Mouse (Mus musculus): ENCODE results near the gene Pacrg.

Pacrg gene

DNA sequence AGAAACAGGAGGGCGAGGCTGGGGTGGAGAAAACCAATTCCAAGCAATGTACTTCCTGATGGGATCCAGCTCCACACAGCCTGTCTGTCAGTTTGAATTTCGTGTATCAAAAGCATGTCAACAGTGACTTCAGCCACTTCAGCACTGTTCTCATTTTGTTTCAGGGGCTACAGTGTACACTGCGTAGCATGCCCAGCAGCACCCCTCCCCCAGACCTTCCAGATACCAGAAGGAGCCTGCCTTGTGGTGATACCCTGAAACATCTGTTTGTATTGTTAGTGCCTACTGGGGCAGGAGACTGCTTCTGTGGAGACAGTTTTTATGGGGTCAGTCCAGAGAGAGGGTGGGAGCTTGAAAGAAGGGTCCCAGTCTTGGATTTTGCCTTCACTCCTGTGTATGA, 466.4 kb downstream of the Pacrg start:
- no peak for DNase-seq (ENCODE audit: inconsistent ontology term)

DNA sequence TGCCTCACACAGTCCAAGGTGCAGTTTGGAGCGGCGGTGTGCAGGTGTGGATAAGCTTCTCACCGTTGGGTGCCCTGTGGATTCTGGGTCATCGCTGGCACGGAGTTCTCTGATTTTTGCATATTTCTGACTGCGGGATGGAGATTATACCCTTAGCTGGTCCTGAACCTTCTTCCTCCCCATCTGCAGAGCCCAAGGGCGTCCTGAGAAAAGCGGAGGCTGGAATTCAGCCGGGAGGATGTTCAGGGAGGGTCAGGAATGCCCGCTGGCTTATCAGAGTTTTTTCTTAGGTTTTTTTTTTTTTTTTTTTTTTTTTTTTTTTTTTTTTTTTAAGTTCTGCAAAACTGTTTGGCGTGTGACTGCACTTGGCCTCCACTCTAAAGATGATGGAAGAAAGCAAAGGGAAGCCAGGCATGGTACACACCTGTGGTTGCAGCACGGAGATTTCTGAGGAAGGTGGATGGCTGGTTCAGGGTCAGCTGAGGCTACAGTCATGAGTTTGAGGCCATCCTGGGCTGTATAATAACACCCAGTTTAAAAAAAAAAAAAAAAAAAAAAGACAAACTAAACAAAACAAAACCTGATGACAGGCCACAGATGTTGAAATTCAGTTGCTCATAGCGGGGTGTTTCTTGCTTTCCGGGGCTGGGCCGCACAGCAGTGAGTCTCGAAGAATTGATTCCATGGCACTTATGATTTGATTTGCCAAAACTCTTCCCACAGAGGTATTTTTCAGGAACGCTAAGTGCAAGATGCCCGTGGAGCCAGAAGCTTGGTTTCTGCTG, 467.9 kb downstream of the Pacrg start:
- no peak for DNase-seq (ENCODE audit: inconsistent ontology term)

DNA sequence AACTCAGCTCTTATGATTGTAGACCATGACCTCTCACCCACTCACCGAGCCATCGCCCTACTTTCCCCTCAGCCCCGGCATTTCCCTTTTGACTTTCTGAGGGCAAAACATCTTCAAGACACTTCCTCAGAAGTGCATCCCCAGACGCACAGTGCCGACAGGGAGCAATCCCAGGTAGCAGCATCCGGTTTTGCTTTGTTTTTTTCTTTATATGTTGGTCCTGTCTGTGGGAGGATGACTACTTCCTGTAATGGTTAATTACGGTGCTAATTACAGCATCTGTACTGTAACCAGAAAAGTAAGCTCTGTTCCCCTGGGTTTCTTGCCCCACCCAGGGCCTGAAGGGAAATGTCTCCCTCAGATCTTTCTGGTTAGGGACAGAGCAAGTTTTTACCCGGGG, 468.6 kb downstream of the Pacrg start:
- DNase-seq (ENCODE audit: inconsistent ontology term): no peak

DNA sequence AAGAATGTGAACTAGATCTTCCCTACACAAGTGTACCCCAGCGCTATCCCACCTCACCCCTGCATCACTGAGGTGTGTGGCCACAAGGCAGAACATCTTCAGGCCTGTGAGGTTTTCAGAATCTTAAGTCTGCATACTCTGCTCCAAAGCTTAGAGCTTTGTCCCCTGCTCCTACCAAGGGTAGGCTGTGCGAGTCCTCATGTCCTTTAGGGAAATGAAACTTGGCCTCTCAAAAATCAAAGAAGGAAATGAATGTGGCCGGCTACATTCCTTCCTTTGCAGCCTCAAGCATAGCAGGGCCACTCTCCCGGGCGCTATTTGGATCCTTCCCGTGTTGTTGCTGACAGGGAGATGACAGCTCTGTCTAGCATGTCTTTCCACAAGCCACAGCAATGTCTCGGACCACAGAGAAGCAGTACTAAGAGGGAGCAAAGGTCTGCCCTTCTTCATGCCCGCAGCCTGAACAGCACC, 469.4 kb downstream of the Pacrg start:
- no peak for DNase-seq (ENCODE audit: inconsistent ontology term)

DNA sequence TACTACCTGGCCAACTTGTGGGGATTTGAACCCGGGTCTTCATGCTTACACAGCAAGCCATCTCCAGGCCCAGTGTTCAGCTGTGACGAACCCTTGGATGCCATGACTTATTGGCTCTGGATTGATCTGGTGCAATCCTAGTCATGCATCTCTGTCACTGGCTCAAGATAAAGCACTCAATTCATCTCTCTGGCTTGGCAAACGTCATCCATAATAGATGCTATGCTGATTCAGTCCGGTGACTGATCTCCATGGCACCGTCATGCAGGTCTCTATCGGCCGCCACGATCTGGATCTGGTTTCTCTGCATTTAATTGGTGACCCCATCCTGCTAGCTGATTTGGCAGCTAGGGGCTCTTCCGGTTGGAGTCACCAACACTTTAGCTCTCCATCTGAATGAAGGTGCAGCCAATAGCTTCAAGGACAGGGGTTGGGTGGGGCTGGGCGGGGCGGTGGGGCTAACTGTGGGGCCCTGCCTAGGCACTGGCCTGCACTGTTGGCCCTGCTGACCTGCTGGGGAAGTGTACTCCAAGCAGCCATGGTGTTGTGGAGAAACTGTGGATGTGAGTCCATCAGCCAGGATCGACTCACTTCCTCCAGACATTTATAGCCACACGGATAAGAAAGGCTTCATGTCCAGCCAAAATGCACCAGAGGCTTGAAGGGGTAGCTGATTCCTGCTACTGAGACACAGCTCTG, 470.0 kb downstream of the Pacrg start:
- DNase-seq (ENCODE audit: inconsistent ontology term): no peak

DNA sequence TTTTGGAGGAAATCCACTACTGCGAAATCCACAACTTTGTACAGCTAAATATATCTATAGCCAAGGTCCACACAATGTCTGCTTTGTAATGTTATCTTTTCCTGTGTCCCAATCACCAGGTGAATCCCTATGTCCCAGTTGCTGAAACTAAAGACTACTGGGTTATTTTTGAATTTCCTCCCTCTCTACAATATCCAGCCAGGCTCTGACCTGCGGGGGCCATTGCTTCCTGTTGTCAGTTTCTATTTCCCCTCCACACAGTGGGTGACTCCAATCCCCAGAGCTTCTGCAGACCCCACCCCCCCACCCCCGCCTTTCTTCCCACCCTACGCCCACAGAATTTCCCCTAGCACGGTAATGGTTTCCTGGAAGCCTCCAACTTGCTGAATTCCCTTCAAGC, 473.1 kb downstream of the Pacrg start:
- DNase-seq (ENCODE audit: inconsistent ontology term): no peak

DNA sequence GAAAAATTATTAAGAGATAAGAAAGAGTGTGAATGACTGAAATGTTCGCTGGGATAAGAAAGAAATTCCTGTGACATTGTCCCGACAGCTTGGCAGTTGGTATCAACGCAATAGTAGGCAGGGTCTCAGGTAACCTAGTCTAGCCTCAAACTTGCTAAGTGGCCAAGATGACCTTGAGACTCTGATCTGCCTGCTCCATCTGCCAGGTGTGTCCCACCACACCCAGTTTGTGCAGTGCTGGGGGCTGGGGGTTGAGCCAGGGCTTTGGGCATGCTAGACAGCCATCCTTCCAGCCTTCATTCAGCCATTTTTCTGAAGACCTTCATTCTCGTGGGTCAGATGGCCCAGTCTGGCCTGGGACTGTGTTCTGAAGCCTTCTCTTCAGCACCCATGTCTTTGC, 473.5 kb downstream of the Pacrg start:
- no peak for DNase-seq (ENCODE audit: inconsistent ontology term)

DNA sequence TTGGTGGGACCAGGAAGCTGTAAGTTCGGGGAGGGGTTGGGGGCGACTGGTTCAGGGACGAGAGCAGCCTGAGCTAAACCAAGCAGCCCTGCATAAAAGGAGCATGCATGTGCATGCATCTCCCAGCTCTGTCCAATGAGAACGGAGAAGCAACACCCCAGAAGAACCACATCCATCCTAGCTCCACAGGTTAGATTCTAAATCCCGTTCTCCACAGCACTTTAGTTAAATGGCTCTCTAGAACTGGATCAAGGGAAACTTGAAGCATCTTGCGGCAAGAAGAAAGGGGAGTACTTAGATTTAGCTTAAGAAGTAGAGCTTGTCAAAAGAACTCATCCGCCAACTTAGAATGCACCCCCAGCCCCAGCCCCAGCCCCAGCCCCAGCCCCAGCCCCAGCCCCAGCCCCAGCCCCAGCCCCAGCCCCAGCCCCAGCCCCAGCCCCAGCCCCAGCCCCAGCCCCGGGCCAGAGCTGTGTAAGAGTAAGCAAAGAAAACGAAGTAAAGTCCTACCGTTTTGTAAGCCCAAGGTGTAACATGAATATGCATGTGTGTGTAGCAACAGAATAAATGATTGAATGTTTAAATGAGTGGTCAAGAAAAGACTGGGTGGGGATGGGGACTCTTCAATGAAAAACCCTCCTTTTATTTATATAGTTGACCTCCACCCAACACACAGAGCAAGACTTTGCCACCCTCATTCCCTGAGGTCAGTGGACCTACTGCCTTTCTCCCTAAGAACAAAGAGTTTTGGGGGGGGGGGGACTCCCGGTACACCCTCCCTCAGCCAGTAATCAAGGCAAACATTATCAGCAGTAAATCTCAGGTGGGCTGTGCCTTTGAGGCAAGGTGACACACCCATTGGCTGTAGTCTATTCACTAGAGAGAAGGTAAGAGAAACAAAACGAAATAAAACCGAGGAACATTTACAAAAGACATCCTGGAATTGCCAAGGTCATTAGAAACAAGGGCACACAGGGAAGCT, 474.3 kb downstream of the Pacrg start:
- no peak for DNase-seq (ENCODE audit: inconsistent ontology term)

DNA sequence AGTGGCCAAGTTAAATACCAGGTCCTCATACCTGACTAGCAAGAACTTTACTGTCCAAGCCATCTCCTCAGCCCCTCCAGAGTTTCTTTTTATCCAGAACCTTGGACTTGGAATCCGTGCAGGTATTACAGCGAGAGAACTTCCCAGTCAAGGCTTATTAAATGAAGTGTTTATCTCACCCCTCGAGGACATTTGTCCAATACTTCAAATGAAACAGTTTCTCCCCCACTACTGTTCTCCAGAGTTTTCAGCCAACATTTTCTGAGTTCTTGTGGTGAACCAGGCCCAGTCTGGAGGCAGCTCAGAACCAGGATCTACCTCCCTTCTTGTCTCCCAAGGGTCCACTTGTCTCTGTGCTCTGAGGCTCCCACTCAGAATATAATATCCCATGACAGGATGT, 477.0 kb downstream of the Pacrg start:
- DNase-seq (ENCODE audit: inconsistent ontology term): no peak

DNA sequence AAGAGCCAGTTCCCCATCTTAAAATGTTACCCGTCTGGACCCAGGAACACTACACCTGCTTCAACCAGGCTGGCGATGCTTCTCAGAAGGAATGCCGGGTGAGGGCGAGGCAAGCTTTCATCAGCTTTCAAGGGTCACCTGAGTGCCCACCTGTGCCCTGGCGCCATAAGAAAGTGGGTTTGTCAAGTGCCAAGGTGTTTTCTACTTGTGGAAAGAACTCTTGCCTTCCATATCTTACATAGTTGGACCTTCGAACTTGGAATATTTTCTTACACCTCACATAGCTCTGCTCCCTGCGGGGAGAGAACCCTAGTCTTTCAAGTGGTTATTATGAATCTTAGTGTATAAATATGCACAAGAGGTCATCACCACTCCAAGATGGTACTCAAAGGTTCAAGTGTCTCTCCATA, 478.2 kb downstream of the Pacrg start:
- no peak for DNase-seq (ENCODE audit: inconsistent ontology term)

DNA sequence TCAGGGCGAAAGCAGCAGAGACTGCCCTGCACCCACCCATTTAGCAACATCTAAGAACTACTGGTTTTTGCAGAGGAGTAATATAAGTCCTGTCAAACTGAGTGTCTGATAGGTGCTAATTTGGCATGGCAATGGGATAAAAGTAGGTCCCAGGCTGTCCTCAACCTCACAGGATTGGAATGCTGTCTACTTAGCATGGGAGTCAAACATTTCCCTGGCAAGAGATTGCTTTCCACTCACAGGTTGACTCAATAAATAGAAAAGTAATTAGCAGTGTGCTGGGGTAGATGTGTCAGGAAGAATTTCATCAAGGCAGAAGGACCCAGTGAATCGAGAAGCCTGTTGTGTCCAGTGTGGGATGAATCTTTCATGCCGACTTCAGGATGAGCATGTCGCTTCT, 479.4 kb downstream of the Pacrg start:
- DNase-seq (ENCODE audit: inconsistent ontology term): peak; percentile 96

DNA sequence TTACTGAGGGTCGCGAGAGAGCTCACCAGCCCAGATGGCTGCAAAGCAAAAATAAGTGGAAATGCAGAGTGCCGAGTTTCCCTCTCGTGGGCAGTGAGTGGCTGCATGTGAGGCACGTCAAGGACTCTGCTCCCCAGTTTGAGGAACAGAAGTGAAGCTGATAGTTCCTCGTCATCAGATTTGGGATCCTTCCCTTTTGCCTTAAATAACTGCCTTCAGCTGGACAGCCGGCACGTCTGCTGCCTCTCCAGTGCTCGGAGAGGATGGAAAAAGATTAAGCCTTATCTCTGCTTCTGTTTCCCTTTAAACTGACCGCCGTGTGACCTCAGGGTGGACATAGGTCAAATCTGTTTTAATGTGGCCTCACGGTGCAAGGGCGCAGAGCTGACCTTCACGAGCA, 480.6 kb downstream of the Pacrg start:
- DNase-seq (ENCODE audit: inconsistent ontology term): no peak

DNA sequence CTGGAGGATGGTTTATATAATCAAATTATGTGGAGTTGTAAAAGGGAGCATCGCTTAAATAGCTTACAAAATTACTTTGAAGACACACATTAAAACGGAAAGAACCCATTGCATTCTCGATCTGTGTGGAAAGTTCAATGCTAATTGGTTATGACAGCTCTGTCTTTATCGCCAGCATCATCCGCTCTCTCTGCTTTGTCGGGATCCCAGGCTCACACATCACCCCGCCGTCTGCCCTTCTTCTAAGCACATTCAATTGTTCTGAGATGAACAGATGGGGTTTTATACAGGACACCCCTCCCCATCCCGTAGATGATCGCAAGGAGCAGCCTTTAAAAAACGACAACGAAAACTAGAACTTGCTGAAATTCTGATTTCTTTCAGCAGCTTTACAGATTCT, 482.8 kb downstream of the Pacrg start:
- DNase-seq (ENCODE audit: inconsistent ontology term): peak; percentile 77

DNA sequence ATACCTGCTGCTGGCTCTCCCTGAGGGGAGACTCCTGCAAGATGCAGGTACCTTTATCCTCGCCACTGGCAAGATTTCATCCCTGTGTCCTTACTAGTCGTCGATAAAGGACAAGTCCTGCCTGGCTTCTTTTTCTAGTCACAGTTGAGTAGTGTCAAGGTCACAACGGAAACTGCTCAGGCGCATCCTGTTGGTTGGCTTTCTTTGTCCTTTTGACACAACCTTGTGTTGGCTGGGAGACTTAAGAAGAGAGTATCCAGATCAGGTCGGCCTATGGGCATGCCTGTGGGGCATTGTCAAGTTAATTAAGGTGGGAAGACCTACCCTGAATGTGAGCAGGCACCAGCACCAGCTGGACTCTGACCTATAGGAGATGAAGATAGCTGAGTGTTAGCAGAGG, 483.8 kb downstream of the Pacrg start:
- DNase-seq (ENCODE audit: inconsistent ontology term): no peak

DNA sequence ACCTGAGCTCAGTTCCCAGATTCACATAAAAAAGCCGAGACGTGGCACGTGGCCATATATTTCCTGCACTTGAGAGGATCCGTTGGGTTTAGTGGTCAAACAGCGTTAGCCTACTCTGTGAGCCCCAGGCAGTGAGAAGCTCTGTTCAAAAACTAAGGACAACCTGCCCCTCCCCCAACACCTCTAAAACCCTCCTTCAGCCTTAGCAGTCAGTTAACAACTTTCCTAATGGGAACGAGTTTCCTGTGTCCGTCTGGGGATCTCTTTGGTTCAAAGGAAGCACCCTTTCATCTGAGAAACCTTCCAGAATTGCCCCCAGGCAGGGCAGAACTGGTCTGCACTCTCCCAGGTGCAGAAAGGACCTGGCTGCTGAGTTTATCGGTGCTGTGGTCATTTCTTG, 484.4 kb downstream of the Pacrg start:
- no peak for DNase-seq (ENCODE audit: inconsistent ontology term)

Measured in Muller cell, postnatal 12 days (primary cell).